Mouse (Mus musculus) heart, adult 8-10 months (tissue): ENCODE data around the gene Lhx1. TPM values are rescaled to one million over a fixed set of nuclear protein-coding genes. Genes with fewer than 3 reads are reported as not detected.

Experiments
- DNase-seq: peaks from one replicate; pipeline ENCODE4 v3.0.0; 2022; ENCODE audit warnings: low spot score
- total RNA-seq, 4 experiments: library from RNA; stranded (reverse); gene quantifications; 2 replicates each; pipeline ENCODE4 v1.2.4; 2022

Gene Lhx1
- not detected for total RNA-seq

DNA sequence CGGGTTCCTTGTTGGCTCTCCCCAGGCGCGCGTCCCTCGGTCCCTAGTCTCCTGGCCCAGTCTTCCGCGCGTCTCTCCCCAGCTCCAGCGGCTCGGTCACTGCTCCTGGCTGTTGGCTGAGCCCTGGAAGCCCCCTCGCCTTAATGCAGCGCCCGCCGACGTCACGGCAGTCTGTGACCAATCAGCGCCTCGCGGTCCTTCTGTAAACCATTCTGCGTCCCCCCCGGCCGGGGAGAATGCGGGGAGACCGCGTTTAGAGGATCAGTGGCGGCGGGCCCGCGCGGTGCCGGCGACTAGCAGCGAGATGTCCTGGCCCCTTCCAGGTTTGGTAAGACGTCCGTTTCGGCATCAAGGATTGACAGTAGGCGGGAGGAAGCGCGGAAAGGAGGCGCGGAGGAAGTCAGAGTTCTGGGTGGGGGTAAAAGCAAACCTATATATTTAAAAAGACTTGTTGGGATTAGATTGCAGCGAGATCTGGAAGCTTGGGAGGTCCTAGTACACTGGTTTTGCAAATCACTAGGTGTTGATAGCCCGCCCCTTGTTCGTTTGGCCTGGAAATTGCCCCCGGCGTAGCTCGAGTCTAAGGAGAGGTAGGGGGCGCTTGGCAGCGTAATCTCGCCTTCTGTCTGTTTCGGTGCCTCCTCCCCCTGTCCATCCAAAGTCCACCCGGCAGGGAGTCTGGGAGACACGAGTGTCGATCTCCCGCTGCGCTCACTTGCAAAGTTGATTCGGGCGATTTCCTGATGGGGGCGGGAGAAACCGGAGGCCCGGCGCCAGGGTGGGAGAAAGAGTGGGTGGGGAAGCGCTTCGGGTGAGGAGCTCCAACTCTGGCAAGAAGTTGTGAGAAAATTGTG is at the start of gene Lhx1:
Lhx1 (minus strand) TSS at position 115 of the 854 bp plus-strand sequence.
- DNase-seq: no peak

DNA sequence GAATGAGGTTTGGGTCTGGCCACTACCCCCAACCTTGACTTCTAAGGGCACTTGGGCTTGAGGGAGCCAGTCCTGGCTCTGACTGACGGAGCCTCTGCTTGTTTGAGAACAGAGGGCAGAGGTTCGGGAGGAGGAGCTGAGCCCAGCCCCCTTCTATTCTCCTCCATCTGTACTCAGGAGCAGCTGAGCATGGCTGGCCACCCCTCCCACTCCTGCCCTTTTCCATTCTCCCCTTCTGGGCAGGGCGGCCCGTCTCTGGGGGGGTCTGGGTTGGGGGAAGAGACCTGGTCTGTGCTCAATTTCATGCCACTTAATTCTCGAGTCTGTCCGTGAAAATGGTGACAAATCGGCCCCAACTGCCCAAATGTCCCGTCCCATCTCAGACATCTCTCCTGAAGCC is 49.5 kb upstream of the Lhx1 start:
- DNase-seq: no peak

DNA sequence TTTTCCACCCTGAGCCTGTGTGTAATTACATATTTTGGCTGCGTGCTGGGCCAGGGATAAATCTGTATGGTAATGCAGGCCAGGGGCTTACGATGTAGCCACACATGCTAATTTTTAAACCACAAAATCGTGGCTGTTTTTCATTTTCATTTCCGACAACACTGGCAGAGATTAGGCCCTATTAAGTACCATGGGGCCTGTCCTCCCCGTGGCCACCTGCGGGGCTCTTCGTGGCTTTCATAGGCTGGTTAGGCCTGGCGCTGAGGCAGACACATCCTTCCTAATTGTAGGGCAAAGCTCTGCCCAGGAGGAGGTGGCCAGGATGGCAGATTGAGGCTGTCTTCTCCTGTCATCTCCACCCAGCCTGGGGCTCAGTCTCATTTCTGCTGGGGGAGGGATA is 48.3 kb upstream of the Lhx1 start:
- DNase-seq: no peak

DNA sequence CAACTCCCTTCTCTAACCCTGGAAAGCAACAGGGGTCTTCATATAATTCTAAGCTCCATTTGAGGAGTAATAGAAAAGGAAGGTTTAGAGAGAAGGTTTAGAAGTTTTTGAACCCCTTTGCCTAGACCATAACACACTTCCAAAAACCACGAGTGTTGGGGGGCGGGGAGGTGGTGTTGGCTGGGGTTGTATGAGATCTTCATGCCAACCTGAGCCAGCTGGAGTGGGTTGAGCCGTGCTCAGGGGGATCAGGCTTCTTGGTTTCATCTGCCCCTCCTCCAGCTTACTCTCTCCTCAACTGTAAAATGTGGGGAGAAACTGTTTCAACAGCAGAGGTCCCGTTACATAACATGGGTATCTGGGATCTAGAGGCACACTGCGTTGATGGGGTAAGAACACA is 45.5 kb upstream of the Lhx1 start:
- no peak for DNase-seq

DNA sequence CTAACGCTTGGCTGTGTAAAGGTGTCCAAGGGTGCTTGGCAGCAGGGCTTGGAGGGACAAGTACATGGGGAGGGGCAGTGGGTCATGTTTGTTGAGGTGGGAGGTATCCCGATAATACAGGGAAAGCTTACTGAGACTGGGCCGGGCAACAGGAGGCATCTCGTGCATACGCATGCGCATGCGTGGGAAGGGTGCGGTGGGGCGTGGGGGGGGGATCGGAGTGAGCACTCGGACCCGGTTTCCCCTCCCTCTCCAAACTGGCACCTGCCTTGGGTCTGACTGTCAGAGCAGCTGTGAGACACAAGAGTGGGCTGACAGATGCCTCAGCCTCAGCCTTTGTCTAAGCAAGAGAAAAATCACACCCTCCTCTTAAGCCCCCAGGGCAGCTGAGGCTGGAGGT is 45.1 kb upstream of the Lhx1 start:
- DNase-seq: no peak

DNA sequence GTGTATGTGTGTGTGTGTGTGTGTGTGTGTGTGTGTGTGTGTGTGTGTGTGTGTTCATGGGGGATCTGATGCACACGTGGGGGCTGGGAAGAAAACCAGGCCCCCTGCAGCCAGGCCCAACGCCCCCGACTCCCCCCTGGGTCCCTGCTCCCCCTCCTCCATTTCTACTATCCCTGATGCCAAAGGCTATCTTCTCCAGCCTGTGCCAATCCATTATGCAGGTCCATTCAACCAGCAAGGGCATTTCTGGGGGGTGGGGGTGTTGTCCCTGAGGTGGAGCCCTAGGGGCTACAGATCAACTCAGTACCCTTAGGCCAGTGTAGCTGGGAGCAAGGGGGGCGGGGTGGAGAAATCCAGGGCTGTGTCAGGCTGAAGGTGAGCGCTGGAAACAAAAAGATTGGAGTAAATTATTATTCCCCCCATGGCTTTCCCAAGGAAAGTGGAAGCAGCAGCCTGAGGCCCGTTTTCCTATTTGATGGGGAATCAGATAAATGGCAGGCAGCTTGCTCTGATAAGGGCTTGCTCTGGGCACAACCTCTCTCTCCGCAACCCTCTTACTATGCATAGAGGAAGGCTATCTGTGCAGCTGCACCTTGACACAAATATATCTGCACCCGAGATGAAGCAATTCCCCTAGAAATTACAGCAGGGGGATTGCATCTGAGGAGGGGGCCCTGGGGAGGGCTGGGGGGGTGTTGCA is 43.9 kb upstream of the Lhx1 start:
- no peak for DNase-seq

DNA sequence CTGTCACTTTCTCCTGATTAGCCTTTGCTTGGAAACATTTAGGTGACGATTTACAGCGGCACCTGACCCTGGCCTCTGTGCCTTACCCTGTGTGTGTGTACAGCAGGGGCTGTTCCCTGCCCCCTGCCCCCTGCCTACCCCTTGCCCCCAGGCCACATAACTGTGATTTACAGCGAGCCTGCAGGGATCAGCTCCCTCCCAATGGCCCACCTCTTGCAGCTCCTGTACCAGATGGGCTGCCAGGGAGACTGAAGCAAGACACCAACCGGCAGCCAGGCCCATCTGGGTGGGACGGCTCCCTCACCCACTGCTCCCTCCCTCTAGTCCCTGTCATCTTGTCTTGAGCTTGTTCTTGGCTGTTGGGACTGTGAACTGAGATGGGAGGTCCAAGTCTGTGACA is 43.1 kb upstream of the Lhx1 start:
- DNase-seq: no peak

DNA sequence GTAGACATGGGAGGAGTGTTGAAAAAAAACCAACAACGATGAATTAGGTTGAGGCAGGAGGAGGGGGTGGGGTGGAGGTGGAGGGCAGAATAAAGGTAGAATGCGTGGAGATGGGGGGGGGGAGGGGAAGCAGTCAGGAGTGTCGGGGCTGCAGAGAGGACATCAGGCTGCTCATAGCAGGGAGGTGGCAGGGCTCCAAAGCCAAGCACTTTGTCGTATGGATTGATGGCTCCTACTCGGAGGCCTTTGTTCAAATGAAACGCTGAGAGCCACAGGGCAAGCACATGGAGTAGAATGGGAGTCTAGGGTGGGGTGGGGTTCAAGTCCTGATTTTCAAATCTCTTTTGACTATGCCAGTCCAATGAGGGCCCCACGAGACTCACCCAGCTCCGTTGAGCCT is 41.4 kb upstream of the Lhx1 start:
- DNase-seq: no peak

DNA sequence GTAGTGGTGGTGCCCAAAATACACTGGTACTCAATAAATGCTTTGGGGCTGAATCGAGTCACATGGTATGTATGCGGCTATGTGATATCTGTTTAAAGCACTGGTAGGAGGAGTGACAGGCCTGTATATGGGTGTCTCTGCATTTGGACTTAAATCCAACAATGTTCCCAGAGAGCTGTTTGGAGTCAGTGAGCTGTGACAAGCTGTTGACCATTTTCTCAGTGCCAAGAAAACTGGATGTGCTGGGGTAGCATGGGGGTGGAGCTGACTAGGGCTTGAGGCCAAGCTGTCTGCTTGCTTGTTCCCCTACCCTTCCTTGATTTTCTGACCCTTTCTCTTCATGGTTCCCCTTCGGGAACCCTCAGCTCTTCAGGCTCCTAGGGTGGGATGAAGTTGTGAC is 39.9 kb upstream of the Lhx1 start:
- DNase-seq: no peak

DNA sequence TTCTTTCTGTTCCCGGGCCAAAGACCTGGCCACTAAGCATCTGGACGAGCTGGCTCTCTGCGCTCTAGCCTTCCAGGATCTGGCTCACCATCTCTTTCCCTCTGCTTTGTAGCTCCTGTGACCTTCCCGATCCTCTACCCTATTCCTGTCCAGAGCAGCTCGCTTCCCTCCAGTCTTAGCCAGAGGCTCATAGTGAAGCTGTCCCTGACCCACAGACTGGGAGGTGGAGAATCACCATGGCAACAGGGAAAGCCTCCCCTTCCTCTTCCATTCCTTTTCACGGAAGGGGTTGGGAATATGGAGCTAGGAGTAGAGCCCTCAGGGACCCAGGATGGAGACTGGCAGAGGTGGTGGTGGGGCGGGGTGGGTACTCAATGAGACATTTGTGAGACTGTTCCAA is 38.0 kb upstream of the Lhx1 start:
- DNase-seq: no peak

DNA sequence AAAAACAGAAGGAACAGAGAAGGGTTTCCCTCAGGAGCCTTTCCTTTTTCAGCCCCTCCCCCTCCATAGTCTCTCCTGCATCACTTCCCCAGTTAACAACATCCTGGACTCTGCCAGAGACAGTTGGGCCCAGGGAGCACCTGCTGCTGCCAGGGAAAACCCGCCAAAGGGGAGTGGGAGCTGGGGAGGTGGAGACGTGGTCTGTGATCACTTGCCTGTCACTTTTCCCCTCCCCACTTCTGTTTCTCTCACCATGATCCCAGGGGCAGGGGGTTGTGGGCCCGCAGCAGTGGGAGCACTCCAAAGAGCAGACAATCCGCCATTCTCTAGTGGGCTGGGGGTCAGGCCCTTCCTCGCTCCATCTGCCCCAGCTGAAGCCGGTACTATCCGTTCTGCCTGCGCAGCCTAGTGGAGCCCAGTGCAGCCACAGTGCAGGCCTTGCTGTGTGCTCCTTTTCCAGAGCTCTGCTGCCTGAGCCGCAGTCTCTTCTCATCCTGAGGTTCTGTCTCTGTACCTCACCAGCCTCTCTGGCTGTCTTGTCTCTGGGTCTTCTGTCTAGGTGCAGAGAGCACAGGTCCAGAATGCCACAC is 37.5 kb upstream of the Lhx1 start:
- no peak for DNase-seq

DNA sequence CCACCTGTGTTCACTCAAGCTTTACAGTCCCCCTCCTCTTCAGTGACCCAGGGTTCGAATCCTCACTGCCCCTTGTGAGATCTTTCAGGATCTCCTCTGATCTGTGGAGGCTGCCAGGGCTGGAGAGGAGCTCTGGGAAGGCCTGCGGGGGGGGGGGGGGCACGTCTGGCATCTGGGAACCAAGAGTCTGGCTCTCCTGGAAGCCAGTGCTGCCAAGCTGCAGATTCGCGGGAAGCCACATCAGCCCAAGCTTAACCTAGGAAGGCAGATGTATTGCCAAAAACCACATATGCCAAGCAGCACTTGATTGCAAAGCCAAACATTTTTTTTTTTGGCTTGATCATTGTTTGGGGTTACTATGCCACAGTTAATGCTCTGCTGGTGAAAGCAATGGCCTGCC is 36.2 kb upstream of the Lhx1 start:
- no peak for DNase-seq

DNA sequence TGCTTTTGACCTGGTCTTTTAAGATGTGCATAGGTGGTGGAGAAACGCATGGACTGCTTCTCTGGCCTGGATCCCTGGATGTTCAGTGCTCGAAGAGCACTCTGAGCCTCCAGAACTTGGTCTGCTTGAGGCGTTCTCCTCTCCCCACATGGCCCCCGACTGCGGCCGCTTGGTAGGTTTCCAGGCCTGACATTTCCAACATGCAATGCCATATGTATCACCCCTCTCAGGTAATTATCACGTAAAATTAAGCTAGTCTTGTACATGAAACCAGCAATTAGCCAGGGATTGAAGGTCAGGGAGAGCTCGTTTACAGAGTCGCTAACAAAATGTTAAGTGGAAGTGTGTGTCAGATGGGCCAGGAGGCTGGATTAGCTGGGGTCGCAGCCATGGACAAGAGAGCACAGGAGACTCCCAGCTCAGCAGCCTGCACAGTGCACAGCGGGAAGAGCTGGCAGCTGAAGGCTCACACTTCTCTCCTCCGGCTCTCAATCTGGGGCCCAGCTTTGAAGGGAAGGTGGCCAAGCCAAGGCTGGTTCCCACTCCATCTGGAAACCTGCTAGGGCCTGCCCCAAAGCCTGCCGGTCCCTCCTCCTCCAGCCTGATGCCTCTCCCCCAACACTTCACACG is 28.6 kb upstream of the Lhx1 start:
- DNase-seq: no peak

DNA sequence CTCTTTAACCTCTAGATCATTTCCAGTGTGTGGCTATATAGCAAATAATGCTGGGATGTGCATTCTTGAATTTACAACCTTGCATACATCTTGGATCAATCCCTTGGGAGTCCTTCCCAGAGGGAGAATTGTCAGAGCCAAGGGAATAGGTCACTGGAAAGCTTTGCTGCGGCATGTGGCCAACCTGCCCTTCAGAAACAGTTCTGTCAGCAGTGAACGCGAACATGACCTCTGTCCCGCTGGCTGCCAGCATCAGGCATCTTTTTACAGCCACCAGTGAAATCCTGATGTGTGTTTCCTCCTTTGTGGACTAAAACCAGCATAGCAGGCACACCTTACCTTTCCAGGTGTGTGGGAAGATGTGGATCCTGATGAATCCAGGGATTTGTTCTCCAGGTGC is 26.0 kb upstream of the Lhx1 start:
- no peak for DNase-seq

DNA sequence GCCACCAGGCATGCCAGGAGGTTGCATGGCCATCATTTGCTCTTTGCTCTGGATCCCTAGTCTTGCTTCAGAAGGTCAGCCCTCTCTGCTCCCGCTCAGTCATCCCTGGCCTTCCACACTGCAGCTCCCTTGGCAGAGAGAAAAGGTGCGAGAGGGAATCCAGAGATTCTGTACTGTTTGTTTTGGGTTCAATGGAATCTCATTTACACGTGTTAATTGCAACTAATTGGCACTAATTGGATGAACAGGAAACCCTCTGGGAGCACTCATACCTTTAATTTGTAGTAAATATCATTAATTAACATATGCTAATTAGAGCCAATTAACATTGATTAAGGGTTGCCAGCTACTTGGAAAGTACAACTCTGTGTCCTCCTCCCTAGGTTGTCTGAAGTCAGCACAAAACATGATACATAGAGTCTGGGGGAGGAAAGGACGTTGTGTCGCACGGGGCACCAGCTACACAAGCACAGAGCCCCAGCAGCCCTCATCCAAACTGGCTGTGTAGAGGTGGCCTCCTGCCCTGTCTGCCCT is 24.0 kb upstream of the Lhx1 start:
- DNase-seq: no peak

DNA sequence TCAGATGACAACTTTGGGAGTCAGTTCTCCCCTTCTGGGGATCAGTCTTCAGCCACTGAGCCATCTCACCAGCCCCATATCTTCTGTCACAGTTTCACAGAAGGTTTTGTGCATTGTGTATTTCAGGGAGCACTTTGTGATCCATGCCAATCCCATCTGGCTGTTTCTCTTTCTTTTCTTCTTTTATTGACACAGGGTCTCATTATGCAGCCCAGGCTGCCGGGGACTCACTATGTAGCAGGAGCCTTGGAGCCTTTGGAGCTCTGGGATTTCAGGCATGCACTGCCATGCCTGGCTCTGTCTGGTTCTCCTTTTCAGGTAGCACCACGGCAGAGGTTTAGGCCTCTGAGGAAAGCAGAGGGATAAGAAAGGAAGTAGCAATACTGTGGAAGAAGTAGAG is 23.0 kb upstream of the Lhx1 start:
- DNase-seq: no peak

DNA sequence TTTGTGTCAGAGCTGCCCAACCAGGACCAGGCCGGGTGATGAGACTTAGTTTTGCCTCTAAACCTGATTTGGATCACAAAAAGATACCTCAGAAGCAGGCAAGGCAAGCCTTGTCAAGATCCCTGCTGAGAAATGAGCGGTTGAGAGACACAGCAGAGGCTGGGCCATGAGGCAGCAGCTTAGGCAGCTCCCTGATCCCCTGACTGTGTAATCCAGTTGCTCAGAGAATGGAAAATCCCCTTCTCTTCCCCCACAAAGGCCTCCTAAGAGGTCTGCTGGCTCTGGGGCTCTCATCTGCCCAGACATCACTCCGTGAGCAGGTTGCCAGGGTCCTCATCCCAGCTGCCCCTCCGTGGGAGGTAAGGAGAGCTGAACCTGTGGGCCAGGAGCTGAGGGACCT is 14.6 kb upstream of the Lhx1 start:
- no peak for DNase-seq

DNA sequence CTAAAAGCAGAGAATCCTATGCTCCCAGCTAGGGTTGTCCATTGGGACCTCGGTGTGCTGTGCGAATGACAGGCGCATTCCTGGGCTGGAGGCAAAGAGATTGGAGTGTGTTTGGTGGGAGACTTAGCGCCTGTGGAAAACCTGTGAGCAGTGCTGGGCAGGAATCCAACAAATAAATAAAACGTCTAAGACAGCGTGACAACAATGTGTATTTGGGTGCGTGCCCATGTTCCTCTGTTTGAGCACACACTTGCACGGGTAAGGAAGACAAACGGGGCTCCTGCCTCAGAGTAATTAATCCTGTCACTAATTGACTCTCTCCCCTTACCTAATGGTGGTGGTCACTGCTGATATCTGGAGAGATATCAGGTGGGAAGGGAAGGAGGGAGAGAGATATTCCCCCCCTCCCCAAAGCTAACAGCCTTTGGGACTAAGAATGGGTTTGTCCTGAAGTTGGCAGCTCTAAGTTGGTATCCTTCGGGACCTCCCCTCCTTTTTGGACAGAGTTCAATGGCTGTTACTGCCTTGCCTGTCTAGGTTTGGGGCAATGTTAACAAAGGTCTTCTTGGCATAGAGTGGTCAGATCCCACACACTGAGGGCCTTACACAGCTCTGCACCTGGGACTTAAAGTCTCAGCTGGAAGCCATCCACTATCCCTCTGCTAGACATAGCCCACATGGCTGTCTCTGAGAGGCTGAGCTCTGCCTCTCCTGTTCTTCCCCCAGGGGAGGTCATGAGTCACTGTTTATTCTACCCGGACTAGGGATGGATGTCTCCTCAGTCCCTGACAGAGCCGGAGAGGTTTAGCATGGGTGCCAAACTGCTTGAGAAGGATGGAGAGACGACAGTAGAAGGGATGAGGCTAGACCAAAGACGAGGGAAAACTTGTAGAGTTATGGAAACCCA is 4.7 kb upstream of the Lhx1 start:
- no peak for DNase-seq

DNA sequence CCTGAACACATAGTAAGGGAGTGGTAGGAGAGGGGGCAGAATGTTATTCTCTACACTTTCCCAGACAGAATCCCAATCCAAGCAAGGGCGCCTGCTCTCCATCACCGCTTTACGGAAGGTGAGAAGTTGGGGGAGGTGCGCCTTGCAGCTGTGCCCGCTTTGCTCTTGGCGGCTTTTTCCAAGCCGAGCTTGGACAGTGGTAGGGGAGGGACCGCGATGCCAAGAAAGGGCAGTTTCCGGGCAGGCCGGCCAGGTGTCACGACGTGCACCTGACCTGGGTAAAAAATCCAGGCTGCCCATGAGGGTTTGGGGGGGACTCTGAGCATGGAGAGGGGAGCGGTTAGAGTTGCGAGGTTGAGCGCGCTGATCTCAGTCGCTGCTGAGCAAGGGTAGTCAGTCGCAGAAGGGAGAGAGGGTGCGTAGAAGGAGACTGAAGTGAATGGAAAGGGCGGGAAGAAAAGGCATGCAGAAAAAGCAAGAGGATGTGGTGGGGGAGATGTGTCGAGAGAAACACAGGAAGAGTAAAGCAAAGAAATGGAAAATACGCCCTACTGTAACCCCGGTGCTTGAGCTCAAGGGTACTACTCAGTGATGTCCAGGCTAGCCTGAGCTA is 3.9 kb upstream of the Lhx1 start:
- no peak for DNase-seq

DNA sequence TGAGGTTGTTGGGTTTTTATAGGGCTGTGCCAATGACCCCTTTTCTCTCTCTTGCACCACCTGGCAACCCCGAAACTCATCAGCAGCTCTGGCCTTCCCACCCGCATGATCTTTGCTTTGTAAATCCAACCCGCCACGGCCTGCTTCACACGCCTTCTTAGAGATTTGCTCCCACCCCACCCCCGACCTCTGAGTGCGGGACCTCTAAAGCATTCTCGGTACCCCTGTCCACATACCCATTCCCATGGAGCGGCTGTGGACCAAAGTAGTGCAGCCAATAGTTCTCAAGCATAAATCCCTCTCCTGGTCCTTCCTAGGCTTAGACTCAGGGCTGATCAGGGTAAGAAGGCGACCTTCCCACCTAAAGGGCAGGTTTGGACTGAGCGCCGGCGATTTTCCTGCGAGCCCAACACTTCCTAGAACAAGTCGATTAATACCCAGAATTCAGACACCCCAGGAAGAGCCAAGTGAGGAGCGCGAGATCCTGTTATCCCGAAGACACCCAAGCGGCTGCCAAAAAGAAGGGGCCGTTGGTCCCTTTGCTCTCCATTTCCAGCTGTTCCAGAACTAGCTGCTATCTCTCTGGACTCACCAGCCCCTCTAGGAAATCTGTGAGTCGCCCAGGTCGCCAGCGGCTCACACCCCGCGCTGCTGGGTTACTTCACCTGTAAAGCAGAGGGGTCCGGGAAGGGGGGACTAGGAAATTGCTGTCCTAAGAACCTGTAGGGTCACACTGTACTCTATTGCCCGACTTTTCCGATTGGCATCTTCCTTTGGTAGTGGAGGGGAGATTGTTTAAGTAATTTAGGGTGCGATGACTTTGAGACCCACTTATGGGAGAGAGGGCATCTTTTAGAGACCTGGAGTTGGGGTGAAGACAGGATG is 1.9 kb upstream of the Lhx1 start:
- DNase-seq: no peak
